Mouse (Mus musculus): Measurements from ENCODE around the gene Rab3gap2.

The Rab3gap2 gene

DNA sequence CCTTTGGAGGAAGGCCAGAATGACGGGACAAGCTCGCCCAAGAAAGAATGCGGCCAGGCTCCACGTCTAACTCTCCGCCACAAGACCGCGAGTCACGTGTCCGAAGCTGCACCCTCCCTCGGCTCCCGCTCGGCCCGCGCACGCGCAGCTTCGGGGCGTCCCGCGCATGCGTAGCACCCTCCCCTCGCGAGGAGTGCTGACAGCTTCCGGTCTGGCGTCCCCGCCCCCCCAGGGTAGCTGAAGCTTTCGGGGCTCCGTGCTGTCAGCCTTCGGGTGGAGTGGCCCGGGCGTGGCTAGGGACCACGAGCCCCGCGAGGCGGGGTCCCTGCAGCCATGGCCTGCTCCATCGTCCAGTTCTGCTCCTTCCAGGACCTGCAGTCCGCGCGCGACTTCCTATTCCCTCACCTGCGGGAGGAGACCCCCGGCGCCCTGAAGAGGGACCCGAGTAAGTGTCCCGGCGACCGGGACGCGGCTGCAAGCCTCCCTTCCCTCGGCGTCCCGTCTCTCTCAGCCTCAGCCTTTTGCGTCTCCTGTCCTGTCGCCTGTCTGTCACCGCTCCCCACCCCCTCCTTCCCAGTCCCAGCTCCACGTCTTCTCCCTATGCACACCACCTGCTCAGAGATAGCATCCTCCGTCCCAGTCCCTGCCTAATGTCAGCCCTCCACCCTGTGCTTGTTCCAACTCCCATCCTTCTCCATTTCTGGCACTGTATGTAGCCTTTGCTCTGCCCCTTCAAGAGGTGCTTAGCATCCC, at the start of gene Rab3gap2:
TSS of gene Rab3gap2 (plus strand) at position 209 of the 753 bp plus-strand sequence.
- in situ Hi-C loops (cut with MboI; ENCODE audit: low sequenced_read_pairs), result no loop called here

DNA sequence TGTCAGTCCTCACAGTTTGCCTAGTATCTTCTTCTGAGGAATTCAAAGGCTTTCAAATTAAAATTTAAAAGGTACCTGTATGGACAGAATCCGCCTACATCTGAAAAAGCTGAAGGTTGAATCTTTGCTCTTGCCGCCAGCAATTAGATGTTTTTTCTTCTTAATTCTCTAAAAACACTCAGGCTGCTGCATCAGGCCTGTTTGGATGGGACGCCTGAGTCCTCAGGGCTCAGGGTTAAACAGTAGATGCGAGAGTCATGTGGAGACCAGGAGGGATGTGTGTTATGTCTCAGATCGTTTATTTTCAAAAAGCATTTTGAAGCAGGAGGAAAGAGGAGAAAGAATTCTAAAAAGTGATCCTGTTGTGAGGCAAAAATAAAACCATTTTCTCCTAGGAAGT, 30.3 kb upstream of the Rab3gap2 start:
- in situ Hi-C loops (cut with MboI; ENCODE audit: low sequenced_read_pairs), result no loop called here

DNA sequence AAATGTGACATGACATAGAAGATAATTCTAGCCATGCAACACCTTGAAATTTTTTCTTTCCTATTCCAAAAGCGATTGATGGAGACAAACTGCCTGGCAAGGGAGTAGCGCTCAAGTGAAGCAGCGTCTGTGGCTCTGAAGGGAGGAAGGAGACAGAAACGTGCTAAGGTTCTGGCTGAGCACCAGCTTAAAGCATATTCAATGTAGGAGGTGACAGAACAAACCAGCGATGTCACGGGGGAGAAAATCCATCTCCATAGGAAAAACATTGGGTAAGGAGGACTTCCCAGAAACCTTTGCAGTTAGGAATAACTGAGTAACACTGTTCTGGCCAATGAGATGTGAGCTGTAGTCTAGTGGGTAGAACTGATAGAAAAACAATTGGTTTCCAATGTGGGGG, 26.1 kb upstream of the Rab3gap2 start:
- in situ Hi-C loops (cut with MboI; ENCODE audit: low sequenced_read_pairs), result loop anchor here (25.0 kb wide), 1 partner anchor 216 kb away; no protein-coding TSS in a partner anchor

DNA sequence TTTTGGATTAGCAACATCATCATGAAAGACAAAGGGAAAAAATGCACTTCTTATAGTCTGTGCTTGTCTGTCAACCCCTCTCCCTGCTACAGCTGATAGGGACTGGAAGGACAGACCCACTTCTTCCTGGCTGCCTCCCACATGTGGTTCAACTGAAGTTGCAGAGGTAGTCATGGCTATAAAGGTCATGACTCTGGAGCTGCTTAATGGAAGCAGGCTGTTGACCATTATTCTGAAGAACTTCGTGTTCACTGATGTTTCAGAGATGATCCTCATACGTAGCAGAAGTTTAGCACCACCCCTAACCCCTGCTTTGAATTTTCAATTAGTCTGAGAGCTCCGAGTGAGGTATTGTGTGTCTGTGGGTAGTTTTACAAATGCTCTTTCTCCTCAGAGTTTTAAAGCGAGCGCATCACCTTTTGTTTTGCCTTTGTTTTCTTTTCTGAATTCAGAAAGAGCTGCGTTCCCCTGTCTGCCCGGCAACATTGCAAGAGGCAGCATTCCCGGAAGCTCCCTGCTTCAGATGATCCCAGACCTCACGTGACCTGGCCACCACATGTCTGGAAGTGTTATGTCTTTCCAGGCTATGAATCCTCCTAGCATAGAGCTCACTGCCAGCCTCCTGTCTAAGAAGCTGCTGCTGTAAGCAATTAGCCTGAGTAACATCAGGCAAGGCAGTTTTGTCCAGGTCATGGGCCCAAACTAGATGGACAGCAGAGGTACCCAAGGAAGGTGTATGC, 20.2 kb upstream of the Rab3gap2 start:
- in situ Hi-C loops (cut with MboI; ENCODE audit: low sequenced_read_pairs), result loop anchor here (25.0 kb wide), 1 partner anchor 221 kb away; no protein-coding TSS in a partner anchor

DNA sequence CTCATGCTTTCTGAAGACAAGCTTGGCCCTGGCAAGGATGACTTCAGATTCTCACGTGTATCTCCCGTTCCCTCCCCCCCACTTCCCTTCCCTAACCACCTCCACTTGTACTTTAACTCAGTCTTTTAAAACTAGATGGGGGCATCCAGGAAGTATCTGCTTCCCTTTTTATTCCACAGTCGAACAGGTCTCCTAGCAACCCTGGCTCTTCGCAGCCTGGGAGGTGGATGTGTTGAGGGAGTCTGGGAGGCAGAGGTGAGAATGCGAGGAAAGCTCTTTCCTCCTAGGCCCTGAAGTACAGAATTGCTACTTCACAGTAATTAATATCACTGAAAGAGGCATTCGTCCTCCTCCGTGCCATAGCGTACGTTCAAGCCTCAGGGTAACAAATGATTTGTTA, 18.4 kb upstream of the Rab3gap2 start:
- in situ Hi-C loops (cut with MboI; ENCODE audit: low sequenced_read_pairs), result loop anchor here (25.0 kb wide), 1 partner anchor 223 kb away; no protein-coding TSS in a partner anchor

DNA sequence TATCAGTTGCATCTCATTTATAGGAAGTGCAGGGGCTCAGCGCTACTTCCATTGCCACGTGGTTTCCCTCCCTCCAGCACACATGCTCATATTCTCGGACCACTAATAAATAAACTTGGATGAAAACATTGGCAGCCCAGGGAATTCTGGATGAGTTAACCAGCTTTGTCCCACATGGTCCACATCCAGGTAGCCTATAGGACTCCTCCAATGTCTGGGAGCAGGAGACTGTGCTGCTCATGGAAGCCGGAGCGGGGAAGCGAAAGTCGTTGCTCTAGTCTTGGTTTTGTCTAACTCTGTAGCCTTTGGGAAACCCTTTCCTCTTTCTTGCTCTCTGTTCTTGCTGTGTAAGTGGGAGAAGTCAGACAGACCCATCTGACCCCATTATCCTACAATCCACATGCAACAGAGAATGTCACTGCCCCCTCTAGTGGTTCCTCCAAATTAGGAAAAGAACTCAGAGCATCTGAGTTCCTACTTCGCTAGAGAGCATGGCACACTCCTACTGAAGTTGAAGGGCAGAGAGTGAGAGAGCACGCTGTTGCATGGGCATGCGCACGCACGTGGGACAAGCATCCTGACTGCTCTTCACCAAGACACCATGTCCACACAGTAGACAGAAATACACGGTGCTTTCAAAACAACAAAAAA, 16.7 kb upstream of the Rab3gap2 start:
- in situ Hi-C loops (cut with MboI; ENCODE audit: low sequenced_read_pairs), result loop anchor here (25.0 kb wide), 1 partner anchor 225 kb away; no protein-coding TSS in a partner anchor

DNA sequence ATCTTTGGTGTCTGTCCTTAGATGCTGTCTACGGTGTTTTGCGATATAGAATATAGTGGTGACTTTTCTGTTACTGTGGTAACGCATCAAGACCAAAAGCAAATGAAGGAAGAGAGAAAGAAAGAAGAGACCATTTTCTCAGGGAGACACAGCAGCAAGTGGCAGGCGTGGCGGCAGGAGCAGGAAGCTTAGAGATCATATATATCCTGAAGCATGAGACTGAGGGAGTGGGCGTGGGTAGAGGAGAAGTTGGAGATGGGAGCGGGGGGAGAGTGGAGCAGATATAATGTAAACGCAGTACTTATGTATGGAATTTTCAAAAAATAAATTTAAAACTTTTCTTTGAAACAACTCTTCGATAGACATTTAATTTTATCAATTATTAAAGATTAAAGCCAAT, 14.0 kb upstream of the Rab3gap2 start:
- in situ Hi-C loops (cut with MboI; ENCODE audit: low sequenced_read_pairs), result loop anchor here (25.0 kb wide), 1 partner anchor 228 kb away; no protein-coding TSS in a partner anchor

DNA sequence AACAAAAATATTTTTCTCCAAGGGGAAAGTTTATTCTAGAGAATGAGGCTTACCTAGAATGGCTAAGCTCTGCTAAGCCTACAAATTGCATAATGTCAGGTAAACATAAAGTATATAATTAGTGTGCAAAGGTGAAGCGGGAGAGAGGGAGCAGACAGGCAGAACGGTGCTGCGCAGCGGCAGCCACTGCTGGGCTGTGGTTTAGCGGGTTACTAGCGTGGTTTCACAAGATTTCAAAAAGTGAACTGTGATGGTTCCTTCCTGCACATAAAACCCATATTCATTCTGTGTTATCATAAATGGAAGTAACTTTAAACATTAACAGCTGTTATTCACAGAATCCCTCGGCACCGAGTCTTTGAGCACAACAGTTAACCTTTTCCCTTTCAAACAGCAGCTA, 11.8 kb upstream of the Rab3gap2 start:
- in situ Hi-C loops (cut with MboI; ENCODE audit: low sequenced_read_pairs), result loop anchor here (25.0 kb wide), 1 partner anchor 230 kb away; no protein-coding TSS in a partner anchor

DNA sequence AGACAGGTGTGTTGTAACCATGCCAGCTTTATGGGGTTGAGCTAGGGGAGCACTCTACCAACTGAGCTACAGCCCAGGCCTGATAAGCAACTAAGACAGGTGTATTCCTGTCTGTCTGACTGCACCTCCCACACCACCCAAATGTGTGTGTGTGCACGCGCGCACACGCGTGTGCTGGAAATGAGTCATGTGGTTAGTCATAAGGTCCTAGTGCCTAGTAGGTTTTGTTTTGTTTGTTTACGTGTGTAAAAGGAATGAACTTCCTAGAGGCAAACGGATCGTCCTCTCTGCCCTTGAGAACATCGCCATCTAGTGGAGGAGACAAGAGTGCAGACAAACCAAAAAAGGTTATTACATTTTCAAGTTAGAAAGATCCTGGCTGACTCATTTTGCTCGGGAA, 10.4 kb upstream of the Rab3gap2 start:
- in situ Hi-C loops (cut with MboI; ENCODE audit: low sequenced_read_pairs), result loop anchor here (25.0 kb wide), 1 partner anchor 231 kb away; no protein-coding TSS in a partner anchor

DNA sequence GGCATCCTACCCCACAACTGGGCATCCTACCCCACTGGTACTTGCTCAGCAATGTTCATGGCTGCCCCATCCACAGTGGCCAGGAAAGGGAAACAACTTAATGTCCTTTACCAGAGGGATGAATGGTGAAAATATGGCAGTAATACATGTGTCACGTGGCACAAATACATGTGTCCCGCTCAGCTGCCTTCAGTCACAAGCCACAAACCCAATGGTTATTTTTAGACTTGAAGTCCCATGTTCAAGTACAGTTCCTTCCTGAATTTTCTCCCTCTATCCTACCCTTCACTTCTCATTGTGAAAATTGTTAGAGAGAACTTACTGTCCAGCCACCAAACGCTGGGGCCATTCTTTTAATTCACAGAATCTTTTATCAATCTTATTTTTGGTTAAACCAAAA, 7.6 kb upstream of the Rab3gap2 start:
- in situ Hi-C loops (cut with MboI; ENCODE audit: low sequenced_read_pairs), result loop anchor here (25.0 kb wide), 1 partner anchor 234 kb away; no protein-coding TSS in a partner anchor

DNA sequence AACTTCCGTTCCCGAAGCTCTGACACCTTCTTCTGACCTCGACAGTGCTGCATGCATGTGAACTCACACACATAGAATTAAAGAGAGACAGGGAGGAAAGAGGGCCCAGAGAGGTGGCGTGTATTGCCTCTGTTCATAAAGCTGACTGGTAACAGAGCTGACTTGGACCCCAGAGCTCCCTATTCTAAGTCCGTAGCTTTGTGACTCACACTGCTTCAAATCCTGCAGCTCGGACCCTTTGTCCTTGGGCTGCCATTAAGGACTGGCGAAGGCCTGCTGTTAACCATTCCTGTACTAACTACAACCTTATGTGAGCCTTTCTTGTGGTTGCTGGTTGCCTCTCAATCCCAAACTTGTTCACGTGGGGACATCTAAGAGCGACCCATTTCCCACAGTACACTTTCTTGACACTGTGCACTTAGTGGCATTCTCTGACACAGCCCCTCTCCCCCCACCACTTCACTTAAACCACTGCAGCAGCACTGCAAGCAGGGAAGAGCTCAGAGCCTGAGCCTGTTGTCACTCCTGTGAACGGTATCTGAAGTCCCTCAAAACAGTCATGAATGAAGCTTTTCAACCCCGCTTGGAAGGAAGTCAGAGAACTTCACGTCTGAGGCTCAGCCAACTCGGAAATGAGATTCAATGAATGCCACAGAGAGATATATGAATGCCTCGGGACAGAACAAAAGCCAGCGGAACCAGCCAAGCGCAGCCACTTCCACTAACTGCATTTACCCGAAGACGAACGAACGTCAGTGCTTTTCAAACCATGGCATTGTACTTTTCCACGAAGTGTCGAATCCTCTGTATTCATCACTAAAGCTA, 3.1 kb upstream of the Rab3gap2 start:
- in situ Hi-C loops (cut with MboI; ENCODE audit: low sequenced_read_pairs), result no loop called here

DNA sequence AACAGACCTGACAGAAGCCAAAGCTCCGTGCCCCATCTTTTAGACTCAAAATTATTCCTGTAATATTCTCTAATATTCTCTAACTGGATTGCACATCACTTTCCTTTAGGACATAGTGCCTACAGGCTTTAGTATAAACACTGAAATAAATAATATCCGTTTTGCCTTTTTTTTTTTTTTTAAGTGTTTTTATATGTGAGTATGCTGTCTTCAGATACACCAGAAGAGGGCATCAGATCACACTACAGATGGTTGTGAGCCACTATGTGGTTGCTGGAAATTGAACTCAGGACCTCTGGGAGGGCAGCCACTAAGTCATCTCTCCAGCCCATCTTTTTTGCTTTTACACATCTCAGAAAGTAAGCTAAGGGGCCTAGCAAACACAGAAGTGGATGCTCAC, 1.9 kb upstream of the Rab3gap2 start:
- in situ Hi-C loops (cut with MboI; ENCODE audit: low sequenced_read_pairs), result no loop called here

DNA sequence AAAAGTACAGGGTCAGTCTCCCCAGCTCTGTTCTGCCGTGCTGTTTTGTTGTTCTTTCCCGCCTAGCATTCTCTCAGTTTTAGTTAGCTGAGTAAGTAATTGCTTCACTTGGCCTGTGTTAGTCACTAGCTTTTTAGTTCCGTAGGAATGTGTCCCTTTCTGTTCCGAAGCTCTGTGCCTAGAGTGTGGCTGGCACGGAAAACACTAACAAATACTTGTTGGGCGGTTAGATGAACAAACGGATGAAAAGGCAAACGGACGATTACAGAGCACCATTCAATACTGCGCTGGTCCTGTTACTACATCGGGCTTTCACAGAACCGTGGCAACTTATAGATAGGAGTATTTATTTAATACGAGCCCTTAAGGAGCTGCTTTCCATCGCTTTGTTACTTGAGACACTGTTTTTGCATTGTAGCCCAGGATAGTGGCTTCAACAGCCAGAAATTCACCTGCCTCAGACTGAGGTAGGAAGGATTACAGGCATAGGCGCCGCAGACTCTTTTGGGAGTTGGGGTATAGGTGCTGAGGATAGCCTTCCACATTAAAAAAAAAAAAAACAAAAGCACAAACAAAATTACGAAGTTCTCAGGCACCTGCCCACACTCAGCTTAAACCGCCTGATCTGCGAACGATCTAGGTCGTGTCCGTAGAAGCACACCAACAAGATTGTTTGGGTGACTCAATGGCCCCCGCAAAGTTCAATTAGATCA, 565 bp upstream of the Rab3gap2 start:
- in situ Hi-C loops (cut with MboI; ENCODE audit: low sequenced_read_pairs), result no loop called here

DNA sequence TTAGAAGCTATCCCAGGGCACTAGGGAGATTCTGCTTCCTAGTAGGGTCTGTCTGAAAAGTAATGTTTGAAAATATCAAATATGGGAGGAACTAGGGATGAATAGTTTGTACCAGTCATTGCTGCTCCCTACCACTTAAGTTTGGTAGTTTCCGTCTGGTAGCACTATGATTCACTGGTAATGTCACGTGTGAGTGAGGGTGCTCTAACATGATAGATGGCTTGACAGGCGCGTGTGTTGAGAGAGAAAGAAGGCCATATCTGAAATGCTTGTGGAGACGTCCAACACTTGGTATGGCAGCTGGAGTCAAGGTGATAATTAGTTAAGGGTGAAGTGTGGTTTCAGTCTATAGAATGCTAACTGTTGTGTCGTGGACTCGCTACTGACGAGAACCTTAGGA, 1.2 kb downstream of the Rab3gap2 start:
- in situ Hi-C loops (cut with MboI; ENCODE audit: low sequenced_read_pairs), result no loop called here

DNA sequence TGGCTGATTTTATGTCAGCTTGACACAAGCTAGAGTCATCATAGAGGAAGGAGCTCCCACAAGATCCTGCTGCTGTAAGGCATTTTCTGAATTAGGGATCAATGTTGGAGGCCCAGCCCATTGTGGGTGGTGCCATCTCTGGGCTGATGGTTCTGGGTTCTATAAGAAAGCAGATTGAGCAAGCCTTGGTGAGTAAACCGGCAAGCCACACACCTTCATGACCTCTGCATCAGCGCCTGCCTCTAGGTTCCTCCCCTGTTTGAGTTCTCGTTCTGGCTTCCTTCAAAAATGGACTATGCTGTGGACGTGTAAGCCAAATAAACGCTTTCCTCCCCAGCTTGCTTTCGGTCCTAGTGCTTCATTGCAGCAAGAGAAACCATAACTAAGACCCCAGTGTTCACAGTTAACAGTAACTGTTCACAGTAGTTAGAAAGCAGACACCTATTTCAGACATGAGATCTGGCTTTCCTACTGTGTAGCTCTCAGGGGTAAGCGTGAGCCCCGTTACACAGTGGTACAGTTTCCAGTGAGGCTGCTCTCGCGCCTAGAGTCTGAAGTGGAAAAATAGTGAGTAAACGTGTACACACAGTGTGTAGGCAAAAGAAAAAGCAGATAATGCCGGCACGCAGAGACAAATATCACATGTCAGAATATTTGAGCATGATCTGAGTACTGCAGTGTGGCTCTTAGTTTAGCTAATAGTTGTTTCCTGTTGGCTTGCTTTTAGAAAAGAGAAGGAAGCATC, 4.1 kb downstream of the Rab3gap2 start:
- in situ Hi-C loops (cut with MboI; ENCODE audit: low sequenced_read_pairs), result no loop called here

DNA sequence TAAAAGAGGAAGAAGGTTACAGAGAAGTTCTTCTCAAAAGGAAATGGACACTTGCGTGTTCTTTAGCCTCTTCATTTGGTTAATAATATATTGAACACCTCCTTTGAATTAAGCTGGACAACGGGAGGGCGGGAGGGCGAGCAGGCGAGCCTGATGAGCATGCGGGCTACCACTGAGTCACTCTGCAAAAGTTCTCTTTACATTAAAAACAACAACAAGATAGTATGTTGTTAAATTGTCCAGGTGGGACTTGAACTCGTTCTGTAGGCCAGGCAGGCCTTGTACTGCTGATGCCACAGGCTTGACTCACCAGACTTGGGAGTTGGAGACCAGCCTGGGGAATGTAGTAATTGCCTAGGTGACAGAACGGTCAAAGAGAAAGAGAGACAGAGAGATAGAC, 4.8 kb downstream of the Rab3gap2 start:
- in situ Hi-C loops (cut with MboI; ENCODE audit: low sequenced_read_pairs), result no loop called here

DNA sequence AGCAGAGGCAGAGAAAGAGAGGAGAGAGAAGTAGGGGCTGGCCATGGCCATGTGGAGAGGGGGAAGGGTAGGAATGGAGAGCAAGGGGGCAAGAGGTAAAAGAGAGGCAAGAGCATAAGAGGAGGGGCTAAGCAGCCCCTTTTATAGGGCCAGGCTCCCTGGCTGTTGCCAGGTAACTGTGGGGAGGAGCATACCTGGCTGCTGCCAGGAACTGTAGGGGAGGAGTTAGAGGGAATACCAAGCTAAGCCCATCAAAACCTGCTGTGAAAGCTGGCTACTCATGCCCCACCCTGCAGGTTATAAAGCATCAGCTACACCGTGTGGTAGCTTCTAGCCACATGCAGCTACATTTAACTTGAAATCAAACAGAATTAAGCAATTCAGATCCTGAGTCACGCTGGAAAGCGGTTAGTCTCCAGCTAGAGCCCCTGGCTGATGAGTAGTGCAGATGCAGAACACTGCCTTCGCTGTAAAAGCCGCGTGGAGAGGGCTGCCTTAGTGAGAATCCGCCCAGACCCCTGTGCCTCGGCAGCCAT, 5.8 kb downstream of the Rab3gap2 start:
- in situ Hi-C loops (cut with MboI; ENCODE audit: low sequenced_read_pairs), result no loop called here

DNA sequence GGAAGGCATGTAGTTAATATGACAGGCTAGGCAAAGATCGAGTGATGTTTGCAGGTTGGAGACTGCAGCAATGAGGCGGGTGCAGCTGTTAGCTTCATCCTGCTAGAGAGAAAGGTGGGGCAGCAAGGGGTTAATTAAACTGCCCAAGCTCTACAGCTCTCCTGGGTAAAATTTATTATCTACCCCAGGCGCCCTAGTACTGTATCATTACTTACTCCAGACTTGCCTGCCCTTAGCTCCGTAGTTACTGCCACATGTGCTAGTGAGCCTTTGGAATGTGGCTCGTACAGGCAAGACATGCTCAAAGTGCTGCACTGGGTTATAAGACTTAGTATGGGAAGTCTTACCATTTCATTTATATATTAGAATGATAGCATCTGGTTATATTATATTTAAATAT, 12.4 kb downstream of the Rab3gap2 start:
- in situ Hi-C loops (cut with MboI; ENCODE audit: low sequenced_read_pairs), result no loop called here

DNA sequence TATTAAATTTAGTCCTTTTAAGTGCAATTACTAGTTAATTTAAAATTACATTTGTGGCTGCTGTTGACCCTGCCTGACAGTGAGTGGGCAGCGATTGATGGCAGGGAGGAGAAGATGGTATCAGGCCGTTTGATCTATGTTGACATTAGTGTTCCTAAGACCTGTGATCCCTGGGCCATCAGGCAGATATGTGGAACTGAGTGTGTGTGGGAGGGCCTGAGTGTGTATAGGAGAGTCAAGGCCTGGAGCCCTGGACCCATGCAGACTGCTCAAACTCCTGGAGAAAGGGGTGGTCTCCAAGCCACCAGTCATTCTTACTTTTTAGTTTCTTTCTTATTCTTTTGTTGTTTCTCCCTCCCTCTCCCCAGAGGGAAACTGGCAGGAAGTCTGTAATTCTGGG, 12.8 kb downstream of the Rab3gap2 start:
- in situ Hi-C loops (cut with MboI; ENCODE audit: low sequenced_read_pairs), result no loop called here

Data from CH12F3 (cell line).